Mouse (Mus musculus): ENCODE measurements around the gene Dnajb14.

- TF ChIP-seq POLR2A (IDR thresholded peaks at IDR 0.05; ENCODE audit: low read depth, low read length) (no peak), CTCF (IDR thresholded peaks at IDR 0.05; ENCODE audit: borderline replicate concordance, insufficient read depth, low read length) (no peak)
These were observed 62.5 kb downstream of the Dnajb14 start for GRCm38 (mm10) chr3:137929940-137930339.

Measured in embryonic fibroblast, embryonic 13.5 days (primary cell).